Mouse (Mus musculus) embryonic facial prominence, embryonic 15.5 days (tissue): ENCODE measurements at regions not wholly inside any gene's neighbourhood (a gene's known extent, or its start where the extent isn't known, plus 50 kb on each side); places are given as distances from the start of the nearest gene placed in this dataset.
A peak's percentile ranks its signal among the peaks of the same experiment; 100 is the strongest.

Source experiments
- ATAC-seq: fragments of 200-750 bp; cut with Nextera tagmentation; 2 replicates; pipeline ENCODE4 v1.8.0; 2017; ENCODE audit warnings: low read depth, moderate TSS enrichment; ENCODE audit not compliant: insufficient number of reproducible peaks, low FRiP score, low TSS enrichment
- H3K27ac ChIP-seq: fragments of 300-500 bp; sonication (generic); replicated peaks from 2 replicates; pipeline ENCODE4 v1.5.1; 2015; ENCODE audit warnings: mild to moderate bottlenecking, inconsistent platforms
- H3K27me3 ChIP-seq: fragments of 300-500 bp; sonication (generic); 2 replicates; pipeline ENCODE4 v1.6.1; 2015; ENCODE audit warnings: inconsistent platforms
- H3K36me3 ChIP-seq: fragments of 300-500 bp; sonication (generic); 2 replicates; pipeline ENCODE4 v1.6.1; 2015; ENCODE audit warnings: mild to moderate bottlenecking, inconsistent platforms
- H3K4me1 ChIP-seq: fragments of 300-500 bp; sonication (generic); 2 replicates; pipeline ENCODE4 v1.6.1; 2015; ENCODE audit warnings: inconsistent platforms
- H3K4me2 ChIP-seq: fragments of 300-500 bp; sonication (generic); replicated peaks from 2 replicates; pipeline ENCODE4 v1.6.1; 2015; ENCODE audit warnings: mild to moderate bottlenecking, inconsistent platforms
- H3K4me3 ChIP-seq: fragments of 300-500 bp; sonication (generic); replicated peaks from 2 replicates; pipeline ENCODE4 v1.5.1; 2015; ENCODE audit warnings: mild to moderate bottlenecking, inconsistent platforms
- H3K9ac ChIP-seq: fragments of 300-500 bp; sonication (generic); 2 replicates; pipeline ENCODE4 v1.6.1; 2015; ENCODE audit warnings: inconsistent platforms
- H3K9me3 ChIP-seq: fragments of 300-500 bp; sonication (generic); replicated peaks from 2 replicates; pipeline ENCODE4 v1.6.1; 2016; ENCODE audit warnings: inconsistent platforms
- WGBS: fragments of 180-500 bp; shearing (Covaris S2); methylation state at CpG from one replicate; pipeline ENCODE4 v1.1.7; 2015; 5-methylcytosine and 5-hydroxymethylcytosine counted together

DNA sequence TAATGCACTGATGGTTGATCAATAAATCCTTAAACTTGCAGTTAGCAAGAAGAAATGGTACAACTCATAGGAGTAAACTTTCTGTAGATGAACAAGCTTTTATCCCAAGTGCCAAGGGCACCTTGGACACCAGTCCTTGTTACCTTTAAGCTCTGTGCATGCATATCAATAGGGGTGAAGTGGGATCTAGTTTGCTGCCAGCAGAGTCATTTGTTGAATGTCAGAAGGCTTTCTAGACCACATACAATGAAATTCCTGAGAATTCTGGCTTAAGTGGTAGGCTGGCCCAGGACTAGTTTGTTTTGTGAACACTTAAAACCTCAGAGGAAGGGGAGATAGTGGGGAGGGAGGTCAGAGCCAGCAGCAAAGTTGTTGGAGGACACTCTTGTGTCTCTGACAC is 437.9 kb upstream of the 4930412O13Rik start:
- no peak for ATAC-seq
- H3K9ac ChIP-seq, result no peak overlapping the region
- H3K36me3 ChIP-seq, result no peaks in the 10 kb centered on the region

DNA sequence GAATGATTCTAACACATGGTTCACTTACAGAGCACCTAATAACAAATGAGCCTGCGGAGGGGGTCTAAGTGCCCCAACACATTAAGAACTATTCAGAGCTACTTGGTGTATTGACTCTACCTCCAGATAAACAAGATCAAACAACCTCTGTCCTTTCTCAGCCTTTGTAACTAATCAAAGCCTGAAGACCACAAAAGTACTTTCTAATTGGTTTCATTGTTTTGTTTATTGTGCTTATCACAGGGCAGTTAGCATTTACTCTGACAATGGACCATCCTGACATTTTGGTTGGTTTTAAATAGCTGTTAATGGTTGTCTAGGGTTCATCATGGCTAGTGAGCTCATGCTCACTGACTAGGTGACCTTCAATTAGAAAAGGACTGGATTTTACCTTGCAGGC is 435.2 kb upstream of the 4930412O13Rik start:
- H3K4me1 ChIP-seq, result no peaks in the 10 kb centered on the region
- 91% methylated on average over 1 of the region's 1 CpGs for WGBS
- no peak overlapping the region for H3K9ac ChIP-seq
- H3K4me2 ChIP-seq, result no peak overlapping the region
- no peaks in the 10 kb centered on the region for H3K27me3 ChIP-seq
- no peaks in the 10 kb centered on the region for H3K36me3 ChIP-seq
- no peaks in the 10 kb centered on the region for H3K9me3 ChIP-seq
- no peak overlapping the region for H3K27ac ChIP-seq
- ATAC-seq, result no peak
- no peak overlapping the region for H3K4me3 ChIP-seq

More for the DNA sequence above, 437.9 kb upstream of the 4930412O13Rik start:
- H3K4me3 ChIP-seq, result no peak overlapping the region
- H3K27ac ChIP-seq, result no peak overlapping the region
- H3K4me2 ChIP-seq, result no peak overlapping the region
- H3K4me1 ChIP-seq, result no peaks in the 10 kb centered on the region
- H3K9me3 ChIP-seq, result no peaks in the 10 kb centered on the region
- no peaks in the 10 kb centered on the region for H3K27me3 ChIP-seq

- H3K9me3 ChIP-seq, result no peaks in the 10 kb centered on the region
- no peak overlapping the region for H3K9ac ChIP-seq
- no peak overlapping the region for H3K4me2 ChIP-seq
- WGBS, result 54% methylated on average over 4 of the region's 4 CpGs
- H3K4me3 ChIP-seq, result no peak overlapping the region
- no peaks in the 10 kb centered on the region for H3K27me3 ChIP-seq
- H3K4me1 ChIP-seq, result 0 out of 2 replicates have a peak, but pooled peaks cover 11% of the 10 kb centered on the region
- H3K27ac ChIP-seq, result no peak overlapping the region
- no peaks in the 10 kb centered on the region for H3K36me3 ChIP-seq
- no peak for ATAC-seq
Observed at GRCm38 (mm10) chr2:9464413-9464812, 416.6 kb upstream of the 4930412O13Rik start.

- 29% methylated on average over 5 of the region's 5 CpGs for WGBS
- Histone ChIP-seq H3K4me1 (0 out of 2 replicates have a peak, but pooled peaks cover 11% of the 10 kb centered on the region), H3K4me2 (peak overlapping the region; percentile 17; the same call in 1 of the 2 replicates), H3K27ac (no peak overlapping the region), H3K4me3 (no peak overlapping the region), H3K9ac (no peak overlapping the region), H3K27me3 (no peaks in the 10 kb centered on the region), H3K9me3 (no peaks in the 10 kb centered on the region), H3K36me3 (no peaks in the 10 kb centered on the region)
- ATAC-seq, result no peak
Observed at GRCm38 (mm10) chr2:9464818-9465217, 416.2 kb upstream of the 4930412O13Rik start.

DNA sequence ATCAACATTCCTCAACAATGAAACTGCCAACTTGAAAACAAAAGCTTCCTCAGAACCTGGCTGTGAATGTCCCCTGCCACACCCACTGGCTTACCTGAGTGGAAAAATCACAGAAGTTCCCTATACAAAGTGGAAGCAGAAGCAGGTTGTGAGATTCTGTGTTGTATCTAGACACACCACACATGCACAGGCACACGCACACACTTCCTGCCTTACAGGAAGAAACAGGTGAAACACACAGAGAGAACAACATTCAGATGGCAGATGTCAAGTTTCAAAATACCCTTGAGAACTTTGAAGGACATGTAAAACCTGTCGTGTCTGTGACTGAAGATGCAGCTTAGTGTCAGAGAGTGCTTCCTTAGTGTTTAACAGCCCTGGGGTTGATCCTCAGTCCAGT is 413.5 kb upstream of the 4930412O13Rik start:
- Histone ChIP-seq H3K4me1 (0 out of 2 replicates have a peak, but pooled peaks cover 11% of the 10 kb centered on the region), H3K36me3 (no peaks in the 10 kb centered on the region), H3K27ac (no peak overlapping the region), H3K27me3 (no peaks in the 10 kb centered on the region), H3K9me3 (no peaks in the 10 kb centered on the region), H3K4me3 (no peak overlapping the region), H3K4me2 (no peak overlapping the region), H3K9ac (no peak overlapping the region)
- ATAC-seq, result no peak
- WGBS, result 71% methylated on average over 2 of the region's 2 CpGs

- no peak overlapping the region for H3K4me3 ChIP-seq
- WGBS, result 61% methylated on average over 3 of the region's 3 CpGs
- H3K27me3 ChIP-seq, result no peaks in the 10 kb centered on the region
- H3K4me2 ChIP-seq, result no peak overlapping the region
- no peaks in the 10 kb centered on the region for H3K36me3 ChIP-seq
- H3K4me1 ChIP-seq, result 0 out of 2 replicates have a peak, but pooled peaks cover 11% of the 10 kb centered on the region
- H3K9me3 ChIP-seq, result no peaks in the 10 kb centered on the region
- no peak overlapping the region for H3K27ac ChIP-seq
- no peak overlapping the region for H3K9ac ChIP-seq
- ATAC-seq, result no peak
Observed at GRCm38 (mm10) chr2:9468651-9469050, 412.4 kb upstream of the 4930412O13Rik start.

DNA sequence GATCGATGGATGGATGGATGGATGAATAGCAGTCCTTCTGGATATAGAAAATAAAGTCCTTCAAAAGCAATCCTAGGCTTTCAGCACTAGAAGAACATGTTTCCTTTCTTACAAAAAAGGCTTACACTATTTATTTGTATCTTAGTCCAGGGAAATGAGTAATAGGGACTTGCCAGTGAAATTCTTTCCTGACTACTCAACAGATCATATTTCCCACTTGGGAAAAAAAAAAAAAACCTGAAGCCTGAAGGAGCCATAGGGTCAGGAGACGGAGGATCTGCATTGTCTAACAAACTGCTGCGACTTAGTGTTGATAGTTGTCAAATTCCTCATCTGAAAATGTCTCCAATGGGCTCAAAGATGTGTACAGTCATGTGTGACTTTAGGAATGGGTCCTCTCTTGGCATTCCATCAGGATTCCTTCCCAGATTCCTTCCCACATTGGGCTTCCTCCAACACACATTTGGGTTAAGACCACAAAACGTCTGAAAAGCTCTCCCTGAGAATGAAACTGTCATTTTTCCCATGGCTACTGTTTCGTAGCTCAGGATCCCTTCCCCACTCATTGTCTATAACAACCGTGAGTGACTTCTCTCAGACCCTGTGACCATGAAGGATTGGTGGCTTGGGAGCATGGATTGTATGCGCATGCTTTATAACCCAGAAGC is 399.2 kb upstream of the 4930412O13Rik start:
- 53% methylated on average over 7 of the region's 7 CpGs for WGBS
- Histone ChIP-seq H3K9ac (no peak overlapping the region), H3K9me3 (no peaks in the 10 kb centered on the region), H3K4me1 (no peaks in the 10 kb centered on the region), H3K4me2 (no peak overlapping the region), H3K4me3 (no peak overlapping the region), H3K36me3 (no peaks in the 10 kb centered on the region), H3K27me3 (no peaks in the 10 kb centered on the region), H3K27ac (no peak overlapping the region)
- no peak for ATAC-seq

- Histone ChIP-seq H3K4me3 (no peak overlapping the region), H3K27me3 (no peaks in the 10 kb centered on the region), H3K36me3 (no peaks in the 10 kb centered on the region), H3K4me1 (no peaks in the 10 kb centered on the region), H3K9ac (no peak overlapping the region), H3K27ac (no peak overlapping the region), H3K9me3 (no peaks in the 10 kb centered on the region), H3K4me2 (no peak overlapping the region)
- ATAC-seq, result no peak
- WGBS, result 70% methylated on average over 7 of the region's 7 CpGs
Observed at GRCm38 (mm10) chr2:9487381-9487914, 393.6 kb upstream of the 4930412O13Rik start.

- no peak overlapping the region for H3K27ac ChIP-seq
- WGBS, result 41% methylated on average over 6 of the region's 6 CpGs
- H3K9ac ChIP-seq, result no peak overlapping the region
- no peak for ATAC-seq
- no peaks in the 10 kb centered on the region for H3K4me1 ChIP-seq
- no peak overlapping the region for H3K4me3 ChIP-seq
- H3K9me3 ChIP-seq, result no peaks in the 10 kb centered on the region
- H3K27me3 ChIP-seq, result no peaks in the 10 kb centered on the region
- no peaks in the 10 kb centered on the region for H3K36me3 ChIP-seq
- no peak overlapping the region for H3K4me2 ChIP-seq
Observed at GRCm38 (mm10) chr2:9493606-9494145, 387.4 kb upstream of the 4930412O13Rik start.

- no peak for ATAC-seq
- Histone ChIP-seq H3K9ac (no peak overlapping the region), H3K4me2 (no peak overlapping the region), H3K4me1 (no peaks in the 10 kb centered on the region), H3K27ac (no peak overlapping the region), H3K4me3 (no peak overlapping the region), H3K9me3 (no peaks in the 10 kb centered on the region), H3K36me3 (no peaks in the 10 kb centered on the region), H3K27me3 (no peaks in the 10 kb centered on the region)
- WGBS, result 84% methylated on average over 1 of the region's 1 CpGs
Observed at GRCm38 (mm10) chr2:9520045-9520444, 361.0 kb upstream of the 4930412O13Rik start.

DNA sequence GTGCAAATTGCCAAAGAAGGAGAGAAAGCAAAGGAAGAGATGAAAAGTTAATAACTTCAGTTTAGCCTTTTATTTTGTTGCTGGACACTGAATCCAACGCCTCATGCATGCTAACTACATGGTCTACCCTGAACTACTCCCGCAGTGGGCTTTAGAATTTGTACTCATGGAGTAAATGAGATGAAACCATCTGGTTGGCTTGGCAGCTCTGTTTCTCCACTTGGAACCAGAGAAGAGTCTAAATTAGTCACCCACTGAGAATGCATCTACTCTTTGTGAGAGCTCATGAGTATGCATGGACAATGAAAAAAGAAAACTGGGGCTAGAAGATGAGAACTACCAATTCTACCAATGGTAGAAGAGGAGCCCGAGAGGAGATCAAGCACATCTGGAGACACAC is 355.1 kb upstream of the 4930412O13Rik start:
- Histone ChIP-seq H3K4me1 (no peaks in the 10 kb centered on the region), H3K4me2 (no peak overlapping the region), H3K9me3 (no peaks in the 10 kb centered on the region), H3K36me3 (no peaks in the 10 kb centered on the region), H3K4me3 (no peak overlapping the region), H3K9ac (no peak overlapping the region), H3K27me3 (no peaks in the 10 kb centered on the region), H3K27ac (no peak overlapping the region)
- 83% methylated on average over 3 of the region's 3 CpGs for WGBS
- ATAC-seq, result no peak
